Mouse (Mus musculus) thymus, adult 2 months (tissue): ENCODE measurements around the gene Mvd. TPM values are rescaled to one million over a fixed set of nuclear protein-coding genes. Genes with fewer than 3 reads are reported as not detected.

ENCODE experiments used
- DNase-seq: peaks from one replicate; pipeline ENCODE4 v3.0.0; 2021
- H3K27ac ChIP-seq: fragments of 200-500 bp; 2 replicates; pipeline ENCODE4 v1.5.1; 2012; ENCODE audit warnings: low read length, control low read depth; ENCODE audit not compliant: control insufficient read depth, insufficient read depth
- H3K27me3 ChIP-seq: fragments of 200-500 bp; 2 replicates; pipeline ENCODE4 v1.6.1; 2012; ENCODE audit warnings: mild to moderate bottlenecking, low read length, moderate library complexity, mixed read lengths; ENCODE audit not compliant: control insufficient read depth, insufficient read depth
- H3K36me3 ChIP-seq: fragments of 200-500 bp; 2 replicates; pipeline ENCODE4 v1.6.1; 2012; ENCODE audit warnings: mild to moderate bottlenecking, low read length, moderate library complexity; ENCODE audit not compliant: control insufficient read depth, insufficient read depth
- H3K4me1 ChIP-seq: fragments of 200-500 bp; replicated peaks from 2 replicates; pipeline ENCODE4 v1.6.1; 2012; ENCODE audit warnings: low read length; ENCODE audit not compliant: control insufficient read depth, insufficient read depth
- H3K4me3 ChIP-seq: fragments of 200-500 bp; 2 replicates; pipeline ENCODE4 v1.5.1; 2012; ENCODE audit warnings: mild to moderate bottlenecking, low read length, control low read depth, moderate library complexity; ENCODE audit not compliant: control insufficient read depth, insufficient read depth
- CTCF ChIP-seq: fragments of 200-500 bp; IDR thresholded peaks from 2 replicates; pipeline ENCODE4 v1.5.1; 2012; ENCODE audit warnings: mild to moderate bottlenecking, control low read depth, low read length, moderate library complexity, borderline replicate concordance; ENCODE audit not compliant: control insufficient read depth, poor library complexity, insufficient read depth; ENCODE audit errors: extremely low read depth
- POLR2A ChIP-seq: fragments of 200-500 bp; IDR thresholded peaks from 2 replicates; pipeline ENCODE4 v1.6.1; 2012; ENCODE audit warnings: mild to moderate bottlenecking, low read length, control low read depth, moderate library complexity; ENCODE audit not compliant: control insufficient read depth, poor library complexity, insufficient read depth; ENCODE audit errors: extremely low read depth
- WGBS: fragments of 180-500 bp; shearing (Covaris S2); methylation state at CpG from one replicate; pipeline ENCODE4 v1.1.7; 2018; 5-methylcytosine and 5-hydroxymethylcytosine counted together
- polyA plus RNA-seq: library from polyadenylated mRNA; depleted of rRNA; stranded (reverse); fragments of >200 nt; gene quantifications from 2 replicates; pipeline ENCODE4 v1.2.3, GENCODE M21; 2012

The Mvd gene
- polyA plus RNA-seq, 1 experiment: 25.0 TPM

GRCm38 (mm10) chr8:122421376-122422070 is 21.7 kb downstream of the Mvd start, which contains the start of gene Il17c:
TSS of gene Il17c (plus strand) at chr8:122422020.
- no peak within 1 kb of the TSS for H3K4me3 ChIP-seq
- TF ChIP-seq POLR2A: no peak
- no peak for TF ChIP-seq CTCF
- no peak within 1 kb of the TSS for H3K27ac ChIP-seq
- no peaks in the 10 kb centered on the region for H3K27me3 ChIP-seq
- no peak for DNase-seq
- H3K36me3 ChIP-seq: peaks cover 21% of the 10 kb centered on the region
- H3K4me1 ChIP-seq: no peaks in the 10 kb centered on the region
- WGBS: 96% methylated on average over 14 of the region's 14 CpGs

GRCm38 (mm10) chr8:122419881-122420555 is 23.2 kb downstream of the Mvd start:
- H3K4me1 ChIP-seq: no peaks in the 10 kb centered on the region
- no peak for DNase-seq
- no peak overlapping the region for H3K4me3 ChIP-seq
- H3K27me3 ChIP-seq: no peaks in the 10 kb centered on the region
- TF ChIP-seq CTCF (no peak), POLR2A (no peak)
- WGBS: 91% methylated on average over 9 of the region's 9 CpGs
- H3K36me3 ChIP-seq: peaks cover 21% of the 10 kb centered on the region
- H3K27ac ChIP-seq: no peak overlapping the region

- no peak overlapping the region for H3K4me3 ChIP-seq
- TF ChIP-seq POLR2A (no peak), CTCF (no peak)
- DNase-seq: no peak
- no peaks in the 10 kb centered on the region for H3K27me3 ChIP-seq
- WGBS: 29% methylated on average over 6 of the region's 6 CpGs
- no peak overlapping the region for H3K27ac ChIP-seq
- peaks cover 61% of the 10 kb centered on the region for H3K36me3 ChIP-seq
- H3K4me1 ChIP-seq: no peaks in the 10 kb centered on the region
Observed at GRCm38 (mm10) chr8:122415554-122415953, 27.7 kb downstream of the Mvd start.

GRCm38 (mm10) chr8:122414311-122414710 is 28.9 kb downstream of the Mvd start:
- no peaks in the 10 kb centered on the region for H3K4me1 ChIP-seq
- no peak for DNase-seq
- WGBS: 97% methylated on average over 9 of the region's 9 CpGs
- H3K4me3 ChIP-seq: no peak overlapping the region
- no peaks in the 10 kb centered on the region for H3K27me3 ChIP-seq
- TF ChIP-seq POLR2A (no peak), CTCF (no peak)
- peaks cover 73% of the 10 kb centered on the region for H3K36me3 ChIP-seq
- no peak overlapping the region for H3K27ac ChIP-seq

- Histone ChIP-seq H3K4me3 (no peak overlapping the region), H3K27ac (no peak overlapping the region; the same call in 1 of the 2 replicates), H3K36me3 (peaks cover 98% of the 10 kb centered on the region), H3K27me3 (no peaks in the 10 kb centered on the region), H3K4me1 (no peaks in the 10 kb centered on the region)
- 96% methylated on average over 7 of the region's 7 CpGs for WGBS
- TF ChIP-seq CTCF (no peak), POLR2A (no peak)
- DNase-seq: no peak
Observed at GRCm38 (mm10) chr8:122407678-122408077, 35.5 kb downstream of the Mvd start.

GRCm38 (mm10) chr8:122405146-122405805 is 37.9 kb downstream of the Mvd start:
- Histone ChIP-seq H3K4me1 (no peaks in the 10 kb centered on the region), H3K27ac (no peak overlapping the region), H3K36me3 (peaks cover 97% of the 10 kb centered on the region), H3K4me3 (no peak overlapping the region), H3K27me3 (no peaks in the 10 kb centered on the region)
- 74% methylated on average over 9 of the region's 9 CpGs for WGBS
- TF ChIP-seq POLR2A: no peak
- TF ChIP-seq CTCF: no peak
- DNase-seq: no peak
